Mouse (Mus musculus) limb, embryonic 14.5 days (tissue): ENCODE data around the gene Dpp9. TPM values are rescaled to one million over a fixed set of nuclear protein-coding genes. Genes with fewer than 3 reads are reported as not detected.

ENCODE experiments used
- ATAC-seq: fragments of 200-750 bp; cut with Nextera tagmentation; 2 replicates; pipeline ENCODE4 v1.8.0; 2017; ENCODE audit warnings: low read depth, moderate number of reproducible peaks, moderate TSS enrichment; ENCODE audit not compliant: low FRiP score
- DNase-seq: peaks from one replicate; pipeline ENCODE4 v3.0.0-alpha.2; 2015; ENCODE audit warnings: low spot score
- H3K27ac ChIP-seq: fragments of 300-500 bp; sonication (generic); replicated peaks from 2 replicates; pipeline ENCODE4 v1.5.1; 2014; ENCODE audit warnings: low read depth, mild to moderate bottlenecking, low read length, moderate library complexity, mixed read lengths
- H3K27me3 ChIP-seq: fragments of 300-500 bp; sonication (generic); 2 replicates; pipeline ENCODE4 v1.6.1; 2014; ENCODE audit warnings: low read length, mixed read lengths; ENCODE audit not compliant: control insufficient read depth, insufficient read depth
- H3K36me3 ChIP-seq: fragments of 300-500 bp; sonication (generic); 2 replicates; pipeline ENCODE4 v1.6.1; 2014; ENCODE audit warnings: mild to moderate bottlenecking, low read length, moderate library complexity, mixed read lengths; ENCODE audit not compliant: control insufficient read depth, insufficient read depth
- H3K4me1 ChIP-seq: fragments of 300-500 bp; sonication (generic); 2 replicates; pipeline ENCODE4 v1.6.1; 2014; ENCODE audit warnings: antibody characterized with exemption, low read length, mixed read lengths; ENCODE audit not compliant: control insufficient read depth, insufficient read depth
- H3K4me2 ChIP-seq: fragments of 300-500 bp; sonication (generic); replicated peaks from 2 replicates; pipeline ENCODE4 v1.6.1; 2014; ENCODE audit warnings: low read depth, mild to moderate bottlenecking, low read length, moderate library complexity; ENCODE audit not compliant: severe bottlenecking
- H3K4me3 ChIP-seq: fragments of 300-500 bp; sonication (generic); replicated peaks from 2 replicates; pipeline ENCODE4 v1.5.1; 2014; ENCODE audit warnings: low read length
- H3K9ac ChIP-seq: fragments of 300-500 bp; sonication (generic); 2 replicates; pipeline ENCODE4 v1.6.1; 2014; ENCODE audit warnings: mild to moderate bottlenecking, low read depth, low read length, moderate library complexity; ENCODE audit not compliant: severe bottlenecking
- H3K9me3 ChIP-seq: fragments of 300-500 bp; sonication (generic); 2 replicates; pipeline ENCODE4 v1.6.1; 2016; ENCODE audit warnings: low read length; ENCODE audit not compliant: control insufficient read depth
- POLR2A ChIP-seq: fragments of 200-500 bp; IDR thresholded peaks from 2 replicates; pipeline ENCODE4 v1.8.0; 2012; ENCODE audit warnings: inconsistent platforms, mild to moderate bottlenecking, moderate library complexity, borderline replicate concordance; ENCODE audit not compliant: insufficient read depth, insufficient read length; ENCODE audit errors: extremely low read depth
- WGBS: fragments of 180-500 bp; shearing (Covaris S2); extraction: QIAGEN DNeasy Blood & Tissue Kit; methylation state at CpG from one replicate; pipeline ENCODE4 v1.1.7; 2014; 5-methylcytosine and 5-hydroxymethylcytosine counted together
- polyA plus RNA-seq, 2 experiments: library from polyadenylated mRNA; depleted of rRNA in 1 of 2; stranded (reverse) in 1 of 2; unstranded in 1 of 2; fragments of >200 nt; fragmentation: Nextera tagmentation in 1 of 2; extraction: Ambion mirVana in 1 of 2; gene quantifications; 2 replicates each; pipeline versions ENCODE4 v1.2.1 to v1.2.3; 2012 to 2014

Gene Dpp9
- polyA plus RNA-seq, 2 experiments: 33.9 to 54.3 TPM

DNA sequence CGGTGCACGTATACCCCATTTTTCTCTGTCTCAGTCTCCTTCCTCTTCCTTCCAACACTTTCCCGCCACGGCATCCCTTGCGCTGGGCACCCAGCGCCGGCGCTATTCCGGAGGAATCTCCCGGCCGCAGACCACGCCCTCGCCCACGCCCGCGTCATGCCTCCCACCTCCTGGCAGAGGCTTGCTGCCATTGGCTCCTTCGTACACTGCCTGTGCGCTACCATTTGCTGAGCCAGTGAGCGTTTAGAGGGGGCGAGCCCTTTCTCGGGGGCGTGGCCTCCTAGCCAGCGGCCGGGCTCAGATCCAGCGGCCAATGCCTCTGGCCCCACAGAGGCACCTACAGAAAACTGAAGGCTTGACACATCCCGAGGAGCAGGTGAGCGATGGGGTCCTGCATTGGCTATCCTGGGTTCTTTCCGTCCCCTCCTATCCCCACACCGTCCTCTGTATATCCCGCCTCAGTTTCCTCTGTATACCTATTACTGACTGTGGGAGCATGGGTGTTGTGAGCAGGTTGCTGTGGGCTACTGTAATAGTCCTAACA lies 56.4 kb downstream of the Dpp9 start, which contains the start of gene Tnfaip8l1:
Gene Tnfaip8l1, plus strand, starts transcription at position 247 of the 544 bp plus-strand sequence.
- Histone ChIP-seq H3K27ac (no peak within 1 kb of the TSS), H3K4me3 (peak within 1 kb of the TSS; percentile 43), H3K36me3 (no peaks in the 10 kb centered on the region)

GRCm38 (mm10) chr17:56159729-56160128 lies 59.0 kb downstream of the Dpp9 start:
- ATAC-seq (peak; percentile 11; the same call in 1 of the 2 replicates), DNase-seq (peak; percentile 51)
- TF ChIP-seq POLR2A: no peak
- H3K4me2 ChIP-seq: no peak overlapping the region
- H3K4me3 ChIP-seq: no peak overlapping the region
- H3K9ac ChIP-seq: no peak overlapping the region
- no peak overlapping the region for H3K27ac ChIP-seq
- no peaks in the 10 kb centered on the region for H3K36me3 ChIP-seq
- no peaks in the 10 kb centered on the region for H3K9me3 ChIP-seq
- WGBS: under 1% methylated on average over 9 of the region's 9 CpGs
- H3K27me3 ChIP-seq: no peaks in the 10 kb centered on the region
- peaks cover 7% of the 10 kb centered on the region; the same call in 1 of the 2 replicates for H3K4me1 ChIP-seq

More for the DNA sequence above, 56.4 kb downstream of the Dpp9 start, which contains the start of gene Tnfaip8l1:
- ATAC-seq (peak; percentile 97), DNase-seq (peak; percentile 94)
- H3K4me1 ChIP-seq: peaks cover 7% of the 10 kb centered on the region; the same call in 1 of the 2 replicates
- no peaks in the 10 kb centered on the region for H3K27me3 ChIP-seq
- TF ChIP-seq POLR2A: no peak
- H3K9me3 ChIP-seq: no peaks in the 10 kb centered on the region
- WGBS: under 1% methylated on average over 30 of the region's 30 CpGs
- H3K9ac ChIP-seq: peak within 1 kb of the TSS; percentile 44
- H3K4me2 ChIP-seq: peak within 1 kb of the TSS; percentile 73

DNA sequence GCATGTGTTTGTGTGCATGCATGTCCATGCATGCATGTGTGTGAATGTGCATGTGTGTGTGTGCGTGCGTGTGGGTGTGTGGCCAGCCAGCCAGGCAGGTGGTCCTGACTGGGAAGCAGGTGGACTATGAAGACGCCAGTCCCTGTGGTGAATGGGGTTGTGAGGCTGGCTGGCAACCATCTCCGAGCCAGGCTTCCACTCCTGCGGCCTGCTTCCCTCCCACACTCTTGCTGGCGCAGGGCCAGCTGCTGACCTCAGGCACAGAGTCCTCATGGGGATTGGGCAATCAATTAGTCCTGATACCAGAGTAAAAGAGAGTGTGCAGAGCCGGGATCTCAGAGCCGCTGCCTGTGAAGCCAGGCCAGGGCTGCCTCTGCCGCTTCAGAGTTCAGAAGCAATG lies 65.1 kb downstream of the Dpp9 start:
- DNase-seq (peak; percentile 38), ATAC-seq (0 out of 2 replicates have a peak, but pooled peaks have one; percentile 5)
- 37% methylated on average over 9 of the region's 9 CpGs for WGBS
- H3K4me2 ChIP-seq: no peak overlapping the region
- no peaks in the 10 kb centered on the region for H3K36me3 ChIP-seq
- no peak overlapping the region for H3K27ac ChIP-seq
- H3K4me1 ChIP-seq: peaks cover 3% of the 10 kb centered on the region; the same call in 1 of the 2 replicates
- no peak for TF ChIP-seq POLR2A
- H3K9me3 ChIP-seq: no peaks in the 10 kb centered on the region
- H3K9ac ChIP-seq: no peak overlapping the region
- H3K4me3 ChIP-seq: no peak overlapping the region
- peaks cover 19% of the 10 kb centered on the region for H3K27me3 ChIP-seq

DNA sequence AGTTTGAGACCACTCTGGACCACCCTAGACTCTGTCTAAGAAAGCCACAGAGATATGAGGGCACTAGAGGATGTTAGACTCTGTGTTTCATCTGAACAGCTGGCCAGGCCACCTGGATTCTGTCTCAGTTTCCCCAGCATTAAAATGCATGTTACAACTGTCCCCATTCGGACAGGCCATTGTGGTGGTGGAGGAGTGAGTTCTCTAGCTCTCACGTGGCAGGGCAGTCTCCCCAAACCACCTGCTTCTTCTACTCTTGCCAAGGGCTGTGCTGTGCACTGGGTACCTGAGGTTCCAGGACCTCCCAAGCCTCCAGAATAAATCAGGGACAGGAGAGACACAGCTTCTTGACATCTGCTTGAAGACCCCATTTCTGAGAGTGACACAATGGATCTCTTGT lies 68.8 kb downstream of the Dpp9 start:
- DNase-seq: no peak
- no peaks in the 10 kb centered on the region for H3K36me3 ChIP-seq
- peaks cover 3% of the 10 kb centered on the region; the same call in 1 of the 2 replicates for H3K4me1 ChIP-seq
- H3K9ac ChIP-seq: no peak overlapping the region
- peaks cover 48% of the 10 kb centered on the region for H3K27me3 ChIP-seq
- ATAC-seq: no peak
- TF ChIP-seq POLR2A: no peak
- H3K9me3 ChIP-seq: no peaks in the 10 kb centered on the region
- no peak overlapping the region for H3K27ac ChIP-seq
- H3K4me3 ChIP-seq: no peak overlapping the region
- WGBS: 40% methylated on average over 2 of the region's 2 CpGs
- no peak overlapping the region for H3K4me2 ChIP-seq

- DNase-seq (no peak), ATAC-seq (peak; percentile 61)
- Histone ChIP-seq H3K4me3 (peak overlapping the region; percentile 8; the same call in 1 of the 2 replicates), H3K9me3 (no peaks in the 10 kb centered on the region), H3K36me3 (no peaks in the 10 kb centered on the region), H3K27ac (no peak overlapping the region), H3K4me1 (peaks cover 3% of the 10 kb centered on the region; the same call in 1 of the 2 replicates), H3K4me2 (peak overlapping the region; percentile 35), H3K9ac (0 out of 2 replicates have a peak overlapping the region, but pooled peaks have one; percentile 32), H3K27me3 (peaks cover 48% of the 10 kb centered on the region)
- no peak for TF ChIP-seq POLR2A
- WGBS: 2% methylated on average over 26 of the region's 30 CpGs
These were observed 69.7 kb downstream of the Dpp9 start for GRCm38 (mm10) chr17:56148790-56149618.
